Comparison of ENCODE assay signal across 24 mouse cellular contexts in the genomic region with DNA sequence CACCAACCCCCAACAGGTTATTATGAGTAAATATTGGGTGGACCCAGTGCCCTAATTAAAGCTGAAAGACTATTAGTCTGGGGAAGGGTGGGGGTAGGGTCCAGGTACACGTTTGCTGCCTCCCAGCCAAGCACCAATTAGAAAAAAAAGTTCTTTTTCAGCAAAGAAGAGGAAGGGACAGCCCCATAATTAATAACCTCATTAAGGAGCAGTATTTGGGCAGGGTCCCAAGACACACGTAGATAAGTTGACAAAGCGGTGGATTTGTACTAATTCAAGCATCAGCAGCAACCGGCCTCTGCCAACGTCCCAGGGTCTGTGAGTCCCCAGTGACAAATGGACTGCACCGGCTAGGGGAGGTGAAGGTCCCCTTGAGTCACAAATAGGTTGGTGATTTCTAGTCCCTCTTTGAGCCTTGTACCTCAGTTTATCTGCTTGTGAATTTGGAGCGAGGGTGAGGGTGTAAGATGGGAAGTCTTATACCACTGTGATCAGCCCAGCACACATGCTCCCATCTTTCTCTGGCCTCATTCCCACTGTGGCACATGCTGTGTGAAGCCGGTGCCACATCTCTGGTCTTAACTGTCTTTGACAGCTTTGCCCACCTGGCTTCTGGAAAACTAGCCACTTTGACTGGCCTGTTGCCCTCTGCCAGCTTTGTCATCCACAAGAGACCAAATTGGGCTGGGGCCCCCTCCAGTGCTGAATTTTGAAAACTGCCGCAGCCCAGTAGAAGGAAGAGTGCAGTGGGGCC. TPM values are rescaled to one million over a fixed set of nuclear protein-coding genes. Genes with fewer than 3 reads are reported as not detected.
A peak's percentile ranks its signal among the peaks of the same experiment; 100 is the strongest.
DNase-seq lines count a peak whose midpoint lies in the region; ATAC-seq and TF ChIP-seq lines count a peak whose summit lies in the region.
"Had no signal": no experiment of that assay in that cellular context is flagged by ENCODE, and none has a peak within 500 bp of the region (broad histone marks: within the 10 kb centered on the region; RNA-seq: fewer than 3 reads in every experiment).

No protein-coding gene starts in this region.

- no peaks in the 10 kb centered on the region for H3K9me3 ChIP-seq in forebrain, embryonic 16.5 days (ENCODE audit: control insufficient read depth, low read length)
- H3K9me3 ChIP-seq in forebrain, postnatal 0 days (ENCODE audit: low read length), result no peaks in the 10 kb centered on the region
- H3K9me3 ChIP-seq: forebrain, embryonic 10.5 days; G1E; heart, embryonic 10.5 days; heart, embryonic 13.5 days had no signal

- H3K27me3 ChIP-seq in forebrain, embryonic 16.5 days (replicated peaks; ENCODE audit: control insufficient read depth, insufficient read depth, low read length), result peaks cover 12% of the 10 kb centered on the region; the same call in 1 of the 2 replicates
- H3K27me3 ChIP-seq in forebrain, postnatal 0 days (ENCODE audit: insufficient read depth, low read length), result no peaks in the 10 kb centered on the region

- H3K27ac ChIP-seq in forebrain, embryonic 16.5 days (ENCODE audit: low read length), result no peak overlapping the region
- no peak overlapping the region for H3K27ac ChIP-seq in forebrain, postnatal 0 days (ENCODE audit: low read depth, low read length)
- H3K27ac ChIP-seq: forebrain, embryonic 10.5 days; heart, adult 2 months; heart, embryonic 10.5 days; heart, embryonic 13.5 days; hindbrain, embryonic 14.5 days; hindbrain, postnatal 0 days had no signal

- H3K9ac ChIP-seq in forebrain, embryonic 16.5 days (replicated peaks; ENCODE audit: low read depth, low read length), result no peak overlapping the region
- H3K9ac ChIP-seq in forebrain, postnatal 0 days, result no peak overlapping the region
- H3K9ac ChIP-seq: heart, embryonic 13.5 days; hindbrain, embryonic 14.5 days had no signal

- H3K4me3 ChIP-seq in forebrain, embryonic 16.5 days (replicated peaks; ENCODE audit: low read length), result no peak overlapping the region
- no peak overlapping the region for H3K4me3 ChIP-seq in forebrain, postnatal 0 days (ENCODE audit: low read depth, low read length)
- H3K4me3 ChIP-seq: forebrain, embryonic 10.5 days; heart, adult 2 months; heart, embryonic 10.5 days; heart, embryonic 13.5 days had no signal

- no peak for TF ChIP-seq CTCF in forebrain, postnatal 0 days (IDR thresholded peaks at IDR 0.05; ENCODE audit: low read depth)
- TF ChIP-seq CTCF in brain, embryonic 14.5 days (IDR thresholded peaks at IDR 0.05; ENCODE audit: borderline replicate concordance, extremely low read depth, insufficient read depth, insufficient read length), result no peak

- H3K4me2 ChIP-seq in forebrain, embryonic 16.5 days (ENCODE audit: low read length), result no peak overlapping the region
- no peak overlapping the region for H3K4me2 ChIP-seq in forebrain, postnatal 0 days (ENCODE audit: low read depth)
- H3K4me2 ChIP-seq: heart, embryonic 13.5 days; hindbrain, embryonic 14.5 days had no signal

- 45% methylated on average over 9 of the region's 9 CpGs for WGBS in forebrain, embryonic 16.5 days
- 50% methylated on average over 9 of the region's 9 CpGs for WGBS in forebrain, postnatal 0 days

- DNase-seq in cerebellum, adult 11-12 months, result peak; percentile 52
- DNase-seq in cerebellum, adult 9-11 months, result no peak
- DNase-seq in cerebellum, postnatal 14 days, result peak; percentile 55 to 57
- no peak for DNase-seq in cerebellum, adult 9-10 months
- DNase-seq in forebrain, postnatal 0 days, result no peak
- DNase-seq in brain, embryonic 14.5 days (ENCODE audit: low read depth), result peak; percentile 76
- DNase-seq: adrenal gland, postnatal 10 days; cerebellum, postnatal 36 days; gastrocnemius, postnatal 10 days; gastrocnemius, postnatal 36 days; heart, adult 2 months; heart, postnatal 14 days; heart, postnatal 4 days; kidney, adult 18-20 months had no signal

- 0 out of 2 replicates have a peak, but pooled peaks have one; percentile 10 for ATAC-seq in forebrain, embryonic 16.5 days
- no peak for ATAC-seq in forebrain, postnatal 0 days
- ATAC-seq: hindbrain, postnatal 0 days; inflammation-experienced regulatory T-cells, adult 6 months; intestine, embryonic 16.5 days; Patski had no signal

- no peaks in the 10 kb centered on the region for H3K36me3 ChIP-seq in forebrain, embryonic 16.5 days (ENCODE audit: control insufficient read depth, insufficient read depth)
- H3K36me3 ChIP-seq in forebrain, postnatal 0 days (ENCODE audit: insufficient read depth), result no peaks in the 10 kb centered on the region
- H3K36me3 ChIP-seq: forebrain, embryonic 10.5 days; G1E; heart, embryonic 10.5 days; heart, embryonic 13.5 days had no signal

- H3K4me1 ChIP-seq in forebrain, embryonic 16.5 days (replicated peaks; ENCODE audit: control insufficient read depth, insufficient read depth, low read length), result peaks cover 28% of the 10 kb centered on the region
- H3K4me1 ChIP-seq in forebrain, postnatal 0 days (ENCODE audit: insufficient read depth), result peaks cover 11% of the 10 kb centered on the region

- no peak for TF ChIP-seq POLR2A in brain, embryonic 14.5 days (IDR thresholded peaks at IDR 0.05; ENCODE audit: borderline replicate concordance, extremely low read depth, insufficient read depth, insufficient read length, poor library complexity, severe bottlenecking)

RNA-seq across cellular contexts. Expression of a gene that starts 20.3 kb away (rescaled TPM):
- polyA plus RNA-seq in forebrain, embryonic 16.5 days (2015; fragmentation: Nextera tagmentation; extraction: Ambion mirVana), result 3.6 and 5.8 TPM in 2 replicates
- 29.7 and 49.5 TPM in 2 replicates for total RNA-seq in forebrain, postnatal 0 days (2014; rRNA removed)
- polyA plus RNA-seq in forebrain, postnatal 0 days (2015; fragmentation: Nextera tagmentation; extraction: Ambion mirVana), result 3.0 and 5.0 TPM in 2 replicates
- 105 and 143 TPM in 2 replicates for polyA plus RNA-seq in brain, embryonic 14.5 days (2012; rRNA removed)

Comparison
In these comparisons a context has a peak if more than half of its experiments do, and no peak if none do; other contexts are left out.
1. DNase-seq: peak in cerebellum, adult 11-12 months (single experiment), cerebellum, postnatal 14 days (2 of 2) and brain, embryonic 14.5 days (single experiment); none in cerebellum, adult 9-11 months (single experiment), cerebellum, adult 9-10 months (single experiment) and forebrain, postnatal 0 days (single experiment).
2. RNA of a gene that starts 20.3 kb away (polyA plus RNA-seq): 105 to 143 TPM in brain, embryonic 14.5 days; 3.6 to 5.8 TPM in forebrain, embryonic 16.5 days and 3.0 to 5.0 TPM in forebrain, postnatal 0 days; every median in the first group is over 10 times any median in the second.